Mouse (Mus musculus) urinary bladder, postnatal 14 days (tissue): ENCODE measurements around the gene Sycp1.

Experiments used
- DNase-seq: peaks from one replicate; pipeline ENCODE4 v3.0.0; 2021; ENCODE audit warnings: low spot score

Sycp1 gene

GRCm38 (mm10) chr3:102935451-102936354 is at the start of gene Sycp1:
TSS of gene Sycp1 (minus strand) at chr3:102936100.
- DNase-seq: no peak

- no peak for DNase-seq
Measured at GRCm38 (mm10) chr3:102980349-102980736, 44.4 kb upstream of the Sycp1 start.

DNA sequence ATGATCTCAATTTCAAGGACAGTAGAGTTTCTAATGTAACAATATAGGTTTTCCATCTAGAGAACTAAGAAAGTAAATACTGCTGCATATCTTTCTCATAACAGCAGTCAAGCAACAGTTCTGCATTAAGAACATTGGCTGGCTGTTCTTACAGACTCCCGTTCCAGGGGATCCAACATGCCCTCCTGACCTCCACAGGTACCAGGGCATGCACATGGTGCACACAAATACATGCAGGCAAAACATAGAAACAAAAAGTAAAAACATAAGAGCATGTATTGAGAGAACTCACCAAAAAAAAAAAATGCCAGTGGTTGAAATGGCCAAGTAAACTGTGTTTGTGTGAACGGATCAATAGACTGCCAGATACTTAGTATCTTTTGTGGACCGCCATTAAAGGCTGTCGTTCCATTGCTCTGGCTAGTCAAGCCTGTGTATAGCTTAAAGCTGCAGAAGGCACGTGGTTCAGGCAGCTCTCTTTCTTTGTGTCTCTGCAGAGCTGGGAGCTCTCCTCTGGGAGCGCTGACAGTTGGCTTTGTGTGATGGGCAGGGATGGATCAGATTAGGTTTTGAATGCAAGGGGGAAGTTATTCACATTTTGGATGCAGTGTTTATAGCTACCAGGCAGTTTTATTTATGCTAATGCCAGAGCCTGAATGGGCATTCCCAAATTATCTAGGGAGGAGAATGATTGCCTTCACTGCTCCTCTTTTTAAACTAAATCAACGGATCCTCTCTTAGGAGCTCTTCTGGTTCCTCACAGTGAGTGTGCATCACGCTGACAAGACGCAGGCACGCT is 43.8 kb upstream of the Sycp1 start:
- no peak for DNase-seq

- DNase-seq: no peak
Measured at GRCm38 (mm10) chr3:102976906-102977305, 41.0 kb upstream of the Sycp1 start.

GRCm38 (mm10) chr3:102970508-102970907 is 34.6 kb upstream of the Sycp1 start:
- no peak for DNase-seq

DNA sequence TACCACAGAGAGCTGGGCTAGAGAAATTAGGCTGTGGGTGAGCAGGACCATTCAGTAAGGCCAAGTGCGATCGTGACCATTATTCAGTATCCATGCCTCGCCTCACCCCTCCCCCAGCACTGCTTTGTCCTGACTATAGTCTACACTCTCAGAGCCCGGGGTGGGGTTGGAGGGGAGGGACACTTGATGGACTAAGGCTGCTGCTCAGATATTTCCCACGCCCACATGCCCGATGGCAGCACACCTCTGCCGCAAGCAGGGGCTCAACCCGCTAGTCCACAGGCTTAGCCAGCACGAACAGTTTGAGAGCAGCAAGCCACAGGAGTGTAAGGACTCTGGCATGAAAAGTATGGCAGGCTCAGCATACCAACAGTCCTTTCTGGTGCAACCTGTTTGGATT is 34.2 kb upstream of the Sycp1 start:
- peak; percentile 3 for DNase-seq

- no peak for DNase-seq
Measured at GRCm38 (mm10) chr3:102964033-102964432, 28.1 kb upstream of the Sycp1 start, which contains the start of gene Nr1h5. TSS of gene Nr1h5 (minus strand) at chr3:102964133.

DNA sequence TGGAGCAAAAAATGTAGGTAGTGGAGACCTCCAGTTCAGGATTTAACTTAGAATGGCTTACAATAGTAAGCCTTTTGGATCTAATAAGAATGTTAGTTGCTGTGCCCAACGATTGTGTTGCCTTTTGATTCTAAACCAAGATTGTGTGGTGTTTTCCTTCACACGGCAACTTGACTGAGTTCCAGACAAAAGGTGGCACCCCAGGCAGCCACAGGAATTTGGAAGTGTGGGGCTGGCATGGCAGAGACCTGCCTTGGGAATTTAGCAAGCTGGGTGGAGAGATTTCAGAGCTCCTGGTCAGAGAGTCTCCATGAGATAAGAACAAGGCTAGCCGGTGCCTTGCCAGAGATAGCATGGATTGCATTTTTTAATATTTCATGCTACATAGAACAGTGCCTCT is 19.7 kb upstream of the Sycp1 start:
- no peak for DNase-seq

DNA sequence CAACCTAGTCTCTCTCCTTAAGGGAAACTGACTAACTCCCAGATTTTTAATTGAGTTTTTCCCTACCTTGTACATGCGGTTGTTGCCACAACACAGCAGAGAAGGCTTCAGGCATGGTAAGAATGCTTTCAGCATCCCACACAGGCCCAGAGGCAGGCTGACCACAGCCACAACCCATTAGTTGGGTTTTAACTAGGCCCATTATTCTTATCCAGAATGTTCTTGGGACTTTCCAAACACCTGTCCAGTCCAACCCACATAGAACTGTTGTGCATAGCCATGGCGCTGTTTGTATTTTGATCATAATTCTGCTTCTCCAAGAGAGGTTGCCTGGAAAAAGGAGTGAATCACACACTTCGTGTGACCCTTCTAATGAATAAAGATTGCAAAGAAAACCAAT is 19.2 kb upstream of the Sycp1 start:
- no peak for DNase-seq

DNA sequence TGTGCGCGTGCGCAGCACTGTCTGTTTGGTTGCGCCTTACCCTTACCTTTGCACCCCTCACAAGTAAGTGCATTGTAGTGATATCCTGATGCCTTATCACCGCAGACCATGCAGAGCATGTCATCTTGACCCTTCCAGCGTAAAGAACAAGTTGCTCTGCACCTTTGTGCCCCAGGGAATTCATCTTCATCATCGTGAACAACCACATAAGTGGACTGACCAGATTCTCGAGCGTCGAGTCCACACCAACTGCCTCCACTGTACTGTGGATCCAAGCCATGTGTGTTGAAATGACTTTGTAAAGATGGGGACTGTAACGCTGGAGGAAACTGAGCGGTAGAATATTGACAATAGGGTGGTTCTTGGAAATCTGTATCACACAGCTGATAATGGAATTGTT is 18.6 kb upstream of the Sycp1 start:
- no peak for DNase-seq

DNA sequence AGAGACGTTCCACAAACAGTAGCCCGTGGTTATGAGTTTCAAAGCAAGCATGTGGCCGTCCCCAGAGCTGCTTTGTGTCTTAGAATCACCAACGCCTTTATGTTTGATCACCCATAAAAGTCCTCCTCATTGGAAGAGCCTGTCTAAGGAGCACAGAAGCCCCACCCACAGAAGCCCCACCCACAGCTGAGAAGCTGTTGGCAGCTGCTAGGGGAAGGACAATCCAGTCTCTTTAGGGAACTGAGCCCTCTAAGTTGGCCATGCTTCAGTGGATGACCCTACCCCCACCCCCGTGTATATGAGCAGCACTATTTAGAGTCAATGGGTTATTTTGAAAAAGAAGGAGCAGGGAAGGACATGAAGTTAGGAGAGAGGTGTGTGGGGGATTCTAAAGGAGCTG is 11.0 kb upstream of the Sycp1 start:
- DNase-seq: no peak

- DNase-seq: no peak
Measured at GRCm38 (mm10) chr3:102946312-102946711, 10.4 kb upstream of the Sycp1 start.

DNA sequence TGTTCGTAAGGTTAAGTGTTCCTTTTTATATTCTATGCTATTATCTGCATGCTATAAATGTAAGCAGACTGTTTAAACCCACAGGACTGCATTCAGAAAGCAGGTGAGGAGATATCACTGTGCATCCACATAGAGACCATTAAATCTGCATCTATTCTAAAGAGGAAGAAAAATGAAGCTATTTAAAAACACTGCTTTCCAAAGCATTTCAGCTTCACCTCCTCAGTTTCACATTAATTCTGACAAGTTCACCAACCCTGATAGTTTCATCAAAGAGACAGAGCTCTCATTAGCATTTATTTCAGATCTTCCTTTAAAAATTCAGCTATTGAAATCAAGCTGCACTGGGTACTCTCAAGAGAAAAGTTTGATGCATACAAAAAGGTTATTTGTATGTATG is 2.2 kb upstream of the Sycp1 start:
- no peak for DNase-seq

- DNase-seq: no peak
Measured at GRCm38 (mm10) chr3:102899136-102899535, 36.8 kb downstream of the Sycp1 start.

DNA sequence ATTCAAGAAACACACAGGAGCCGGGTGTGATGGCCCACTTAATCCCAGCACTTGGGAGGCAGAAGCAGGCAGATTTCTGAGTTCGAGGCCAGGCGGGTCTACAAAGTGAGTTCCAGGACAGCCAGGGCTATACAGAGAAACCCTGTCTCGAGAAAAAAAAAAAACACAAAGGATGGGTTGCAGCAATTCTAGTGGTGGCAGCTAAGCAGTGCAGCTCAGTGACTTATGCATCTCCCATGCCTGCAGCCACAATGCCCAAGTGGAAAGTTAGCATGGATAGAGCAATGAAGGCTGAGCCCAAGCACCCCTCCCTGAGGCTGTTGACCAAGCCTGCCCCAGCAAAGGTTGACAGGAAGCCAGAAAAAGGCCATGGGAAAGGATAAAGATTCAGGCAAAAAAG is 55.4 kb downstream of the Sycp1 start:
- no peak for DNase-seq

DNA sequence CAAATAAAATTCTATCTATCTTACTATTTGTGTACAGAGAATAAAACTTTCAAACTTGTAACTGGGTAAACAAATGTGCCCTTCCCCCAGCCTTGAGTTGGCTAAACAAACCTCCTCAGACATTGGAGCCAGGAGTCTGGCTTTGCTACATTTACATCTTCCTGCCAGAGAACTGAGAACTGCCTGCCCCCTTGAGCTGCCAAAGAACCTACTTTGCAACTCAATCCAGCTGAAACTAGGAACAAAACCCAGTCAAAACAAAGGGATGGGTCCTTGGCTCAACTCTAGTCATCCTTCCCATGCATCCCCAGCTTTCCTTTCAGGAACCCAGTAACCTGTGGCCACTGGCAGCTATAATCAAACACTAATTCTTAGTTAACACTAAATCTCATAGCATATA is 87.2 kb downstream of the Sycp1 start:
- no peak for DNase-seq

DNA sequence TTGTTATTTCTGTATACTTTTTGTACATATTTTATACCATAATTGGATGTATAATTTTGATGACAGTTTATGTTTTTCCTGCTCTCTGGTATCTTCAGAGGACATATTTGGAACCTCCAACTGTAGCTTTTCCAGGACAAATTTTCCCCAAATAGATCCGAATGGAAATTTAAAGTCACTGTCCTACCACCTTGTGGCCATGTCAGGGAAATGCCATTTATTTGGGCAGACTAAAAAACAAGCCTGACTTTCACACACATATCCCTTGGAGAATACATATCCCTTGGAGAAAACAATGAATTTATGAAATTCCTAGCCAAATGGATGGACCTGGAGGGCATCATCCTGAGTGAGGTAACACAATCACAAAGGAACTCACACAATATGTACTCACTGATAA is 93.5 kb downstream of the Sycp1 start:
- no peak for DNase-seq

GRCm38 (mm10) chr3:102803937-102804336 is 132.0 kb downstream of the Sycp1 start:
- peak; percentile 82 for DNase-seq

GRCm38 (mm10) chr3:102787369-102787768 is 148.5 kb downstream of the Sycp1 start:
- DNase-seq: no peak

DNA sequence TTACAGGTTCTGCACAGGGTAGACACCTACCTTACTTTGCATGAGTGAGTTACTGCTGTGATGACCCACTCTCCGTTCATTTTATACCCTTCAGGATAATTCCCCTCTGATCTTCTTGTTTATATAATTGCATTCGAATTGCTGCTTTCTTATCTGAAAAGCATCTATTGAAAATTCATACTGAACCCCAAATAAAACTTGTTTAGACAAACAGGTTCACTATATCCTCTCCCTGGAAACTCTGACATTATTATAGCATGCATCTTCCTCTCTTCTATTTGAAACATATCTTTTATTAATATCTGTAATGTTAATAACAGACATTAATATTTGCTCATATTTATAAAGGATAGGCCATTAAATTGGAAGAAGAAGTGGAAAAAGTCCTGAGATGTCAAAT is 153.3 kb downstream of the Sycp1 start, which contains the start of gene Tshb:
Gene Tshb (minus strand): TSS at position 101 of the 400 bp plus-strand sequence.
- DNase-seq: no peak

- no peak for DNase-seq
Measured at GRCm38 (mm10) chr3:102773018-102773417, 162.9 kb downstream of the Sycp1 start.
